Mouse (Mus musculus) lung, postnatal 0 days (tissue): ENCODE measurements at regions not wholly inside any gene's neighbourhood (a gene's known extent, or its start where the extent isn't known, plus 50 kb on each side); places are given as distances from the start of the nearest gene placed in this dataset.

Experiments
- CTCF ChIP-seq: IDR thresholded peaks from 2 replicates; pipeline ENCODE4 v1.5.1; 2016; ENCODE audit warnings: antibody characterized with exemption, mild to moderate bottlenecking
- EP300 ChIP-seq: IDR thresholded peaks from 2 replicates; pipeline ENCODE4 v1.6.1; 2016; ENCODE audit warnings: antibody characterized with exemption, mild to moderate bottlenecking, control low read depth

DNA sequence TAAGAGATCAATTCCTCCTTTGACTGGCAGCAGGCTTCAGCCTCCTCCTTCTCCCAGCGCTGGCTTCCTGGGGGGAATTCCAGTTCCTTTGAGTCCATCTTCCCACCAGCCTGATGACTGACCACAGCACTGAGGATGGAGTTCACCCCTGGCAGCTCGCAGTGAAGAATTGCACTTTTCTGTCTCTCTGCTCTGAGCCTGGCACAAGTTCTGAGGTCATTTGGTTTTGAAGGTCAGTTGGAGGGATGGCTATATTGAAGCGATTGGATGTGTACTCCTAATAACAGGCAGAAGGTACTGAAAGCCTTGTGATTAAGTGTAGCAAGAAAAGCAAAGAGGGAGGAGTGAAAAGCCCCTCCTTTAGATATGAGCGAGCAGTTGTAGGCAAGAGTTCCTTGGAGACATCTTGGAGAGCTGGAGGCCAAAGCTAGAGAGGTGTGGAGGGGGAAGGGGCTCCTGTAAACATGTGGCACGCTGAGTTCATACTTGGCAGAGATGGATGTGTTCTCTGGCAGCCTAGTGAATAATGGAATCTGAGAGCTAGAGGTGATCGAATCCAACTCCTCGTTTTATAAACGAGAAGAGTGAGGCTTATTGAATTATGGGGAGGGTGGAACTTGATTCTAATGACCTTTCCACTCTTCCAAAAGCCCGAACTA lies 77.1 kb upstream of the Dyrk2 start:
- TF ChIP-seq CTCF (no peak), EP300 (no peak)
